Mouse (Mus musculus): ENCODE results near the gene Fut2.
A peak's percentile ranks its signal among the peaks of the same experiment; 100 is the strongest.
"Not testable (repeated sequence)": the region's sequence is repeated elsewhere in the genome, so short reads cannot be mapped to it uniquely, and the experiment has no call there.

Gene Fut2

DNA sequence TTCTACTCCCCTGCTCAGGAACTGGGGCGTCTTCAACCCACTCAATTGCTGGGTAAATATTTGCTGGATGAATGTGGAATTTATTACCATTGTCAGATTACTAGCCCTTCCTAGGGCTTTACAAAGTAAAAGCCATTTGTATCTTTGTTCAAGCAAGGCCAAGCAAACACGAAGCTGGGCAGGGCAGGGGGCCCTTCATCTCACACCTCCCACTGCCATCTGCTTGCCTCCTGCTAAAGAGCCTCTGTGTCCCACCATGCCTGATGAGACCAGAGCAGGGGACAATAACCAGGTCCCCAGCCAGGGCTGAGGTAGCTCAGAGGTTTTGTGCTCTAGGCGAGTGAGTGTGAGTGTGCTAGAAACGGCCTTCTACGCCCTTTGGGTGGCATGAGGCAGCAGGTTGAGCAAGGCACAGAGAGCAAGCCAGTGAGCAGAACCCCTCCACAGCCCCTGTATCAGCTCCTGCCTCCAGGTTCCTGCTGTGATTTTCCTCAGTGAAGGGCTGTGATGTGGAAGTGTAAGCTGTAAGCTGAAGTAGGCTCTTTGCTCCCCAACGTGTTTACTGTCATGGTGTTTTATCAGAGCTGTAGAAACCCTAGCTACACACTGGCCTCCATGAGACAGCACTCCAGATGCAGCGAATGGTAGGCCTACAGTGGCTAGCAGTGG lies 11.6 kb upstream of the Fut2 start:
- no peak for DNase-seq (ENCODE audit: low read depth)

GRCm38 (mm10) chr7:45668921-45669320 lies 2.7 kb upstream of the Fut2 start:
- DNase-seq (ENCODE audit: low read depth), result no peak

GRCm38 (mm10) chr7:45667761-45668160 lies 1.6 kb upstream of the Fut2 start:
- DNase-seq (ENCODE audit: low read depth), result no peak

DNA sequence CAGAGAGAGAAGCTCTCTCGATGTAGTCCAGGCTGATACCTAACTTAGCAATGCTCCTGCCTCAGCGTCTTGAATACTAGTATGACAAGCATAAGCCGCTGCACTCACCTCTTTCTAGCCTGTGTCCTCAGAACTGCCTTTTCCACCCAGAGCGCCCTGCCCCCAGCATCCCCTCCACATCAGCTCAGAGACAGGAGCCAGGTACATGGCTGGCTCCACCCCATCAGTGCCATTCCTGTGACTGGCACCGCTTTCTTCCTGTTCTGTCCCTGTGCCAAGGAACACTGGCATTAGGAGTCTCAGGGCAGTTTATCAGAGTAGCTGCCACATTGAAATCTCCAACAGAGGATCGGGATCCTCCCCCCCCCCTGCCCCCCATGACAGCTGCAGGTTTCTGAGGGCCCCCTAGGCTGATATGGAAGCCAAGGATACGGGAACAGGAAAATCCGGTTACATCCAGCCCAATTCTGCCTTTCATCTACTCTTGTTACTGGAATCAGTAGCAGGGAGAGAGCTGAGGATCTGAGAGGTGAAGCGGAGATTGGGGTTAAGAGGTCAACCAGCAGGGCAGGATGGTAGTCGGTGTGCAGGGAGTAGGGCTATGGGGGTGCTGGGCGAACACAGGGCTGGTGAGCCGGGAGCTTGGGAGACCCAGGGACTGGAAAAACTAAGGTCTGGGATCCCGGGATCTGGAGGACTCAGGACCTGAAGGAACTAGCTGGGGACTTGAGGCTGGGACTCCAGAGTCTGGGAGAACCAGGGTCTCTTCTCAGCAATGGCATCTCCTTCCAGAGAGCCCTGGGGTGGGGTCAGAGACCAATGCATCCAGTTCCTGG lies 673 bp downstream of the Fut2 start:
- DNase-seq (ENCODE audit: low read depth), result no peak

GRCm38 (mm10) chr7:45661702-45662101 lies 4.5 kb downstream of the Fut2 start:
- not testable (repeated sequence) for DNase-seq (ENCODE audit: low read depth)

GRCm38 (mm10) chr7:45660746-45661478 lies 5.3 kb downstream of the Fut2 start:
- peak; percentile 30 for DNase-seq (ENCODE audit: low read depth)

GRCm38 (mm10) chr7:45654424-45655047 lies 11.7 kb downstream of the Fut2 start:
- DNase-seq (ENCODE audit: low read depth), result no peak

DNA sequence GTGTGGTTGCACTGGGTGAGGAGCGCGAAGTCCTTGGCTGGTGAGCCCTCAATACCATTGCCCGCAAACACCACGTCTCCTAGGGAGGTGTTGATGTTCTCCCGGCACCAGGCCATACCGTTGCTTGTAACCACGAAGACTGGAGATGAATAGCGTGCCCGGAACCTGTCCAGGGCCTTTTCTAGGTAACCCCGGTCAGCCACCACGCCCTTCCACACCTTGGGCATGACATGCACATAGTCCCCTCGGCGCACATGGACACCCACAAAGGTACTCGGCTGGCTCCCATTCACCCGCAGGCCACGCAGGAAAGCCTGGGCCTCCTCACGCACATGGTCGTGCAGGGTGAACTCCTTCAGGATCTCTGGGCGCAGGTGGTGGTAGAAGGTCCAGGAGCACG lies 15.7 kb downstream of the Fut2 start:
- DNase-seq (ENCODE audit: low read depth), result not testable (repeated sequence)

DNA sequence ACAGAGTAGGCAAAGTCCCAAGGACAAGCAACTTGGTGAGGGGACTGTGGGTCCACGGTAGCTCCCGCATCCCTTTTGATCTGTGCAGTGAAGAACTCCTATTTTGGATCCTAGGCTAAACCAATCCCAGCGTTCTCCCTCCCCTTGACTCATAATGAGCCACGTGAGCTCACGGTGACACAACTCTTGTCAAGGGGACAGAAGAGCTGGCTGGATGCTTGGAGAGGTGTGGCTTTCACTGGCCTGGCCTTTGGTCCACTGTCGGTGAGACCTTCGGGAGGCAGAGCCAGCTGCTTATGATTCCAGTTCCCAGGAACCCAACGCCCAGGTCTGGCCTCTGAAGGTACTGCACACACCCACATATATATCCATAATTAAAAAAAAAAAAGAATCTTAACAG lies 16.8 kb downstream of the Fut2 start:
- DNase-seq (ENCODE audit: low read depth), result no peak

GRCm38 (mm10) chr7:45646671-45647070 lies 19.5 kb downstream of the Fut2 start:
- no peak for DNase-seq (ENCODE audit: low read depth)

DNA sequence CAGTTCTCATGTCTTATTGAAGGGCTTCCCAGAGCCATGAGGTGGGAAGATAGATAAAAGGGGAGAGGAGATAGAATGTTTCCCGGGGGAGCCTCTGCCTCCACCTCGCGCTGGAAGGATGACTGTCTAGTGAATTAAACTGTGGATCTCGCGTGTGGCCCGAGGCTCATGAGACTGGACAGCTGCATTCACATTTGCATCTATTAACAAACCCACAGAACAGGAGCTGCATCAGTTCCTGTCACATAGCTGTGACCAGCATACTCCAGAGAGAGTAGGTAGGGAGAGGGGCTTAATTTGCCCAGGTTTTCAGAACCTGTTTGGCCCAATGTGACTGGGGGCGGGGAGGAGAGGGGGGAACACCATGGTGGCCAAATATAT lies 20.6 kb downstream of the Fut2 start:
- DNase-seq (ENCODE audit: low read depth), result no peak

- DNase-seq (ENCODE audit: low read depth), result no peak
Measured at GRCm38 (mm10) chr7:45644872-45645590, 21.2 kb downstream of the Fut2 start.

- no peak for DNase-seq (ENCODE audit: low read depth)
Measured at GRCm38 (mm10) chr7:45644183-45644582, 22.0 kb downstream of the Fut2 start.

DNA sequence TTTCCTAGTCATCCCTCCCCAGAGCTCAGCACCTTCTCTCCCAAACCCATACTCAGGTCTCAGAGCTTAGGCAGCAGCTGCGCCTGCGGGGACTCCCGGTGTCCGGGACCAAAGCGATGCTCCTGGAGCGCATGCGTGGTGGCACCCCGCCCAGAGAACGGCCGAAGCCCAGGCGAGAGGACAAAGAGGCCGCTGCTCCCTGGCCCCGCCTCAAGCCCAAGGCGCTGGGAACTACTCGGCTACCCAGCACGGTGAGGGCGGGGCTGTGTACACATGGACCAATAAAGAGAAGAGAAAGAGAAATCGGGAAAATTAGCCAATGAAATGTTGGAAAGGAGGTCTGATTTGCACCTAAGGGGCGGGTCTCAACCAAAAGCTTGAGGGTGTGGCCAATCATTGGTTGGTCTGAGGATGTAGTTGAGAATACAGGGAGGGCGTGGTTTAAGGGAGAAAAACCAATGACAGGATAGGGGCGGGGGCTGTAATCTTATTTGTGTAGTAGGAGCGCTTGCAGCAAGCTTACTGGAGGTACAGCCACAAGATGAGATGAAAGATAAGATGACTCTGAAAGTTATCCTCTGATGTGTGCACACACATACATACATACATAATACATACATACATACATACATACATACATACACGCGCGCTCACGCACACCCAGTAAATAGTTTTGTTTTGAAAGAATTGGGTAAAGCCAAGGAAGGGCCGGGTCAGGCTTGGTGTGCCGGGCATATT lies 22.6 kb downstream of the Fut2 start:
- DNase-seq (ENCODE audit: low read depth), result peak; percentile 91

GRCm38 (mm10) chr7:45642503-45643255 lies 23.5 kb downstream of the Fut2 start:
- no peak for DNase-seq (ENCODE audit: low read depth)

- no peak for DNase-seq (ENCODE audit: low read depth)
Measured at GRCm38 (mm10) chr7:45642083-45642482, 24.1 kb downstream of the Fut2 start.

DNA sequence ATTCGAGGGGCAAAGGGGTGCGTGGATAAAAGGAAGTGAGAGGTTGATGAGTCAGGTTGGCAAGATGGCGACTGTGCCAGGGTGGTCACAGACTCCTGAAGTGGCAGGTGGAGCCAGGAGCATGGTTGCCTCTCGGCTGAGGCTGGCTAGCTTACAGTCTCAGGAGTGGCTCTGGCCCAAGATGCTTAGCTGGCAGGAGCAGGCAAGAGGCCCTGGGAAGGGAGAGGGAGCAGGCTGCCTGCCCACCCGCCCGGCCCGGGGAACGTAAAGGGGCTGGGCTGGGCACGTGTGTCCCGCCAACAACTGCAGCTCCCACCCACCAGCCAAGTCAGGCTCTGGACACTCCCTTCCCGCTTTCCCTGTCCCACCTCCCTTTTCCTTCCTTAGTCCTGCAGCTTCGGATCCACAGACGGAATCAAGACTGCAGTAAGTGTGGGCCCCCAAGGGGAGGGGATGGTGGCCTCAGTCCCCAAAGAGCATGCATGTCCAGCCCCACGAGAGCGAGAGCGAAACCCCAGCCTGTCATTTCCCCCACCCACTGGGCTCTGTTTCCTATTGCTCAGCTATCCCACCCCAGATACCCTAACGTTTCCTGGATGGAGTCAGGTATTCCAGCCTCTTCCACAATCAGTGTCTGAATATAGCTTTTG lies 24.7 kb downstream of the Fut2 start:
- no peak for DNase-seq (ENCODE audit: low read depth)

DNA sequence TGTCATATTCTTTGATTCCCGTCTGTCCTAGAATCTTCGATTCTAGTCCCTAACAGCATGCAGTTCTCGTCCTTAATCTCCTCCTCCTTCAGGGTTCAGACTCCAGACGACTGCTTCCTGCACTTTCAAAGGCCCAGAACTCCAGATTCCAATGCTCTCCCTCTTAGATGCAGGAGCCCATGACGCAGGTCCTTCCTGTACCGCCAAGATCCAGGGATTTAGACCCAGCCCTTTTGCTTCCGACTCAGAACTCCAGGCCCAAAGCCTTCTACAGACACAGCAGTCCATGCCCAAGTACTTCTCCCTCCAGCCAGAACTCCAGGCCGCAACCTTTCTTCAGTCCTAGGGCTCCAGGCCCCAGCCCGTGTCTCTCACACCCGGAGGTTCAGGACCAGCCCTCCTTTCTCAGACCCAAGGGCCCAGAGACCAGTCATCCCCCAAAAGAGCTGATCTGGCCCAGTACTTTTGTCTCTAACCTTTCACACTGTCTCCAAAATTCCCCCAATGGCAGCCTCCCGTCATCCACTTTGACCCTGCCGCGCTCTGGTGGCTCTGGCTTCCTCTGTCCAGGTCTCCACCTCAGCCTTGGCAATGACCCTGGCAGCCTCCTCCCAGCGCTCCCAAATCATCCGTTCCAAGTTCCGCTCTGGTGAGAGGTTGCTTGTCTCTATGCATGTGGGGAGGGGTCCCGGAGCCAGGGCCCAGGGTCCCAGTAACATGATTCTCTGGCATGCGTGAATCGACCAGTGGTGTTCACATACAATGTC lies 25.8 kb downstream of the Fut2 start:
- no peak for DNase-seq (ENCODE audit: low read depth)

DNA sequence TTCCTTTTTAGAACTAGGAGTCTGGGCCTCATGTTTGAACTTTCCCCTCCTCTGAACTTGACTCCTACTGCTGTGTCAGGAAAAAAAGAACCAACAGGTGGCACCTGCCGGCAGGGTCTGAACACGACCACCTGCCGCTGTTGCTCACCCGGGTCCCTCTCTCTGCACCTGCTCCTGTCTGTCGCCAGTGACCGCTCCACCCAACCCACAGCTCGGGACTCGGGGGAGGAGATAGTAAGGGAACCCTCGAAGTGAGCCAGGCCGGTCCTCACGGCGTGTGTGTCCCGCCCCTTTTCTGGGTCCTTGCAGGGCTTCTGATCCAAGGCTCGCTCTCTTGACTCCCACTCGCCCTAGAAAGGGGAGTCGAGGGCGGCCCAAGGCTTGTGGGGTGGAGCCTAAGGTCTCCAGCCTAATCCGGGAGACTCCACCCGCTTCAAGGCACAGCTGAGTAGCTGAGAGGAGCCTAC lies 26.6 kb downstream of the Fut2 start, which contains the start of gene Mamstr:
Gene Mamstr, plus strand, starts transcription at position 417 of the 467 bp plus-strand sequence.
- DNase-seq (ENCODE audit: low read depth), result no peak
